Mouse (Mus musculus): ENCODE results near the gene Arl3. TPM values are rescaled to one million over a fixed set of nuclear protein-coding genes. Genes with fewer than 3 reads are reported as not detected.

Arl3 gene
- polyA plus RNA-seq, 1 experiment = 81.4 TPM

GRCm38 (mm10) chr19:46516667-46517528 is 56.1 kb downstream of the Arl3 start:
- Histone ChIP-seq H3K27me3 (ENCODE audit: control insufficient read depth, insufficient read depth, insufficient read length) (no peaks in the 10 kb centered on the region), H3K36me3 (ENCODE audit: control insufficient read depth, insufficient read depth) (peaks cover 51% of the 10 kb centered on the region), H3K79me3 (ENCODE audit: low read depth) (peaks cover 7% of the 10 kb centered on the region), H3K79me2 (ENCODE audit: control insufficient read depth, insufficient read depth) (peaks cover 23% of the 10 kb centered on the region), H3ac (ENCODE audit: control insufficient read depth, insufficient read length, low read depth) (no peak overlapping the region), H3K4me3 (ENCODE audit: insufficient read depth, poor library complexity, severe bottlenecking) (no peak overlapping the region)
- TF ChIP-seq CEBPB (IDR thresholded peaks at IDR 0.05; ENCODE audit: low read depth) = no peak
- no peak for TF ChIP-seq MAX (IDR thresholded peaks at IDR 0.05)
- no peak for TF ChIP-seq MYOD1 (IDR thresholded peaks at IDR 0.05; ENCODE audit: control insufficient read depth, insufficient read length, low read depth)
- TF ChIP-seq MYOG (IDR thresholded peaks at IDR 0.05; ENCODE audit: control insufficient read depth, extremely low read depth, insufficient read length) = no peak
- TF ChIP-seq FOSL1 (IDR thresholded peaks at IDR 0.05; ENCODE audit: insufficient read depth, low read length, poor library complexity, severe bottlenecking) = no peak
- TF ChIP-seq CTCF (IDR thresholded peaks at IDR 0.05; ENCODE audit: control insufficient read depth, insufficient read depth, insufficient read length) = no peak
- no peak for TF ChIP-seq USF1 (IDR thresholded peaks at IDR 0.05; ENCODE audit: low read depth)

- TF ChIP-seq MAX (IDR thresholded peaks at IDR 0.05) (no peak), FOSL1 (IDR thresholded peaks at IDR 0.05; ENCODE audit: insufficient read depth, low read length, poor library complexity, severe bottlenecking) (no peak), CTCF (IDR thresholded peaks at IDR 0.05; ENCODE audit: control insufficient read depth, insufficient read depth, insufficient read length) (no peak)
- Histone ChIP-seq H3ac (ENCODE audit: control insufficient read depth, insufficient read length, low read depth) (no peak overlapping the region), H3K36me3 (ENCODE audit: control insufficient read depth, insufficient read depth) (peaks cover 57% of the 10 kb centered on the region), H3K79me2 (ENCODE audit: control insufficient read depth, insufficient read depth) (peaks cover 38% of the 10 kb centered on the region), H3K4me3 (ENCODE audit: insufficient read depth, poor library complexity, severe bottlenecking) (no peak overlapping the region), H3K79me3 (ENCODE audit: low read depth) (peaks cover 21% of the 10 kb centered on the region), H3K27me3 (ENCODE audit: control insufficient read depth, insufficient read depth, insufficient read length) (no peaks in the 10 kb centered on the region)
Measured at GRCm38 (mm10) chr19:46515287-46515821, 57.6 kb downstream of the Arl3 start.

- H3ac ChIP-seq (ENCODE audit: control insufficient read depth, insufficient read length, low read depth) = no peak overlapping the region
- H3K36me3 ChIP-seq (ENCODE audit: control insufficient read depth, insufficient read depth) = peaks cover 64% of the 10 kb centered on the region
- peaks cover 48% of the 10 kb centered on the region for H3K79me2 ChIP-seq (ENCODE audit: control insufficient read depth, insufficient read depth)
- H3K27me3 ChIP-seq (ENCODE audit: control insufficient read depth, insufficient read depth, insufficient read length) = no peaks in the 10 kb centered on the region
- H3K79me3 ChIP-seq (ENCODE audit: low read depth) = peaks cover 31% of the 10 kb centered on the region
- no peak overlapping the region for H3K4me3 ChIP-seq (ENCODE audit: insufficient read depth, poor library complexity, severe bottlenecking)
- TF ChIP-seq MAX (IDR thresholded peaks at IDR 0.05) = no peak
- TF ChIP-seq CTCF (IDR thresholded peaks at IDR 0.05; ENCODE audit: control insufficient read depth, insufficient read depth, insufficient read length) = no peak
- no peak for TF ChIP-seq USF1 (IDR thresholded peaks at IDR 0.05; ENCODE audit: low read depth)
- no peak for TF ChIP-seq MYOG (IDR thresholded peaks at IDR 0.05; ENCODE audit: control insufficient read depth, extremely low read depth, insufficient read length)
- no peak for TF ChIP-seq FOSL1 (IDR thresholded peaks at IDR 0.05; ENCODE audit: insufficient read depth, low read length, poor library complexity, severe bottlenecking)
- TF ChIP-seq CEBPB (IDR thresholded peaks at IDR 0.05; ENCODE audit: low read depth) = no peak
- TF ChIP-seq MYOD1 (IDR thresholded peaks at IDR 0.05; ENCODE audit: control insufficient read depth, insufficient read length, low read depth) = no peak
Measured at GRCm38 (mm10) chr19:46514387-46514786, 58.6 kb downstream of the Arl3 start.

GRCm38 (mm10) chr19:46511263-46511662 is 61.7 kb downstream of the Arl3 start:
- peaks cover 79% of the 10 kb centered on the region for H3K79me2 ChIP-seq (ENCODE audit: control insufficient read depth, insufficient read depth)
- peaks cover 78% of the 10 kb centered on the region for H3K36me3 ChIP-seq (ENCODE audit: control insufficient read depth, insufficient read depth)
- peaks cover 62% of the 10 kb centered on the region for H3K79me3 ChIP-seq (ENCODE audit: low read depth)
- H3K4me3 ChIP-seq (ENCODE audit: insufficient read depth, poor library complexity, severe bottlenecking) = no peak overlapping the region
- TF ChIP-seq MYOD1 (IDR thresholded peaks at IDR 0.05; ENCODE audit: control insufficient read depth, insufficient read length, low read depth) (no peak), MAX (IDR thresholded peaks at IDR 0.05) (no peak), MYOG (IDR thresholded peaks at IDR 0.05; ENCODE audit: control insufficient read depth, extremely low read depth, insufficient read length) (no peak), USF1 (IDR thresholded peaks at IDR 0.05; ENCODE audit: low read depth) (no peak), CTCF (IDR thresholded peaks at IDR 0.05; ENCODE audit: control insufficient read depth, insufficient read depth, insufficient read length) (no peak), FOSL1 (IDR thresholded peaks at IDR 0.05; ENCODE audit: insufficient read depth, low read length, poor library complexity, severe bottlenecking) (no peak), CEBPB (IDR thresholded peaks at IDR 0.05; ENCODE audit: low read depth) (no peak)
- no peaks in the 10 kb centered on the region for H3K27me3 ChIP-seq (ENCODE audit: control insufficient read depth, insufficient read depth, insufficient read length)
- H3ac ChIP-seq (ENCODE audit: control insufficient read depth, insufficient read length, low read depth) = no peak overlapping the region

- Histone ChIP-seq H3K4me3 (ENCODE audit: insufficient read depth, poor library complexity, severe bottlenecking) (no peak overlapping the region), H3K27me3 (ENCODE audit: control insufficient read depth, insufficient read depth, insufficient read length) (no peaks in the 10 kb centered on the region), H3K79me3 (ENCODE audit: low read depth) (peaks cover 66% of the 10 kb centered on the region), H3ac (ENCODE audit: control insufficient read depth, insufficient read length, low read depth) (no peak overlapping the region), H3K36me3 (ENCODE audit: control insufficient read depth, insufficient read depth) (peaks cover 80% of the 10 kb centered on the region), H3K79me2 (ENCODE audit: control insufficient read depth, insufficient read depth) (peaks cover 83% of the 10 kb centered on the region)
- peak; percentile 35 for TF ChIP-seq CTCF (IDR thresholded peaks at IDR 0.05; ENCODE audit: control insufficient read depth, insufficient read depth, insufficient read length)
- no peak for TF ChIP-seq MAX (IDR thresholded peaks at IDR 0.05)
- peak; percentile 17 for TF ChIP-seq USF1 (IDR thresholded peaks at IDR 0.05; ENCODE audit: low read depth)
Measured at GRCm38 (mm10) chr19:46510824-46511223, 62.2 kb downstream of the Arl3 start.

Measured in C2C12 (cell line).